9 mouse cellular contexts compared by ENCODE assay signal in the genomic region with DNA sequence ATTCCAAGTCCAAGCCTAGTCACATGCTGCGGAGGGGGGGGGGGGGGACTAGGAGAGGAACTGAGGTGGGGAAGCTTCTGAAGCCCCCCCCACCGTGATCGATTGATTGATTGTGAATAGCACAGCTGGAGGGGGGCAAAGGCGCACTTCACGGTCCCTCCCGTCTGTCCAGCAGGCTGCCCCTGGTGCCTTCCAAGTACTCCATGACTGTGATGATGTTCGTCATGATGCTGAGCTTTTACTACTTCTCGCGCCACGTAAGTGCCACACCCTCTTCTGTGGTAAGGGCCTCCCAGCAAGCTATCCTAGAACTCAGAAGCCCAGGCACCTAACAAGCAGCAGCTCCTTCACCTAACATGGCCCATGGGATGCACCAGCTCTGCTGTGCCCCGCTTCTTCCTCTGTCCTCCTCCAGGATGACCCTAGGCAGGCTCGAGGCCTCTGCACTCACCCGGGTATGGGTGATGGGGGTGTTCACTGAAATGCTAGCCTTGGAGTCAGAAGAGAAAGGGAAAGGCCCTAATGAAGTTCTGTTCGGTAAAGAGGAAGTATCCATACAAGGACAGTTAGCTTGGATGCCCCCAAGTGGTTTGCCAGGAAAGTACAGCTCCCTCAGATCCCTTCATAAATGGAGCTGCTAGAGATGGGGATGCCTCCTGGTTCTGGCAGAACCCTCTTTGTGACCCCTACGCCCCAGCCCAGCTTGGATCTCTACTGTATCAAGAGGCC. TPM values are rescaled to one million over a fixed set of nuclear protein-coding genes. Genes with fewer than 3 reads are reported as not detected.
DNase-seq lines count a peak whose midpoint lies in the region; ATAC-seq and TF ChIP-seq lines count a peak whose summit lies in the region.
"Had no signal": no experiment of that assay in that cellular context is flagged by ENCODE, and none has a peak within 500 bp of the region (broad histone marks: within the 10 kb centered on the region; RNA-seq: fewer than 3 reads in every experiment).

No protein-coding gene starts in this region.

- H3K4me1 ChIP-seq in E14TG2a.4 (replicated peaks; ENCODE audit: low read depth, low read length) = peaks cover 49% of the 10 kb centered on the region
- no peaks in the 10 kb centered on the region for H3K4me1 ChIP-seq in heart, embryonic 16.5 days (ENCODE audit: control insufficient read depth, insufficient read depth, low read length)
- H3K4me1 ChIP-seq: limb, embryonic 12.5 days had no signal

- no peaks in the 10 kb centered on the region for H3K27me3 ChIP-seq in E14TG2a.4 (ENCODE audit: insufficient read depth, low read length)
- H3K27me3 ChIP-seq in heart, embryonic 16.5 days (ENCODE audit: control insufficient read depth, insufficient read depth, low read length) = no peaks in the 10 kb centered on the region
- H3K27me3 ChIP-seq: limb, embryonic 12.5 days had no signal

- H3K9ac ChIP-seq in heart, embryonic 16.5 days (ENCODE audit: low read length) = no peak overlapping the region
- H3K9ac ChIP-seq: limb, embryonic 12.5 days had no signal

- intact Hi-C loops in heart, postnatal 25 days (cut with DNase I) = loop anchor here (1.0 to 5.0 kb wide), 3 partner anchors 51 to 286 kb away; no protein-coding TSS in a partner anchor

- peak overlapping the region; percentile 7; the same call in 1 of the 2 replicates for H3K4me3 ChIP-seq in E14TG2a.4 (replicated peaks; ENCODE audit: low read length)
- no peak overlapping the region for H3K4me3 ChIP-seq in heart, embryonic 16.5 days (ENCODE audit: low read length)
- H3K4me3 ChIP-seq: limb, embryonic 12.5 days had no signal

- 75% methylated on average over 15 of the region's 15 CpGs for WGBS in heart, embryonic 16.5 days

- DNase-seq in heart, adult 18-20 months = peak; percentile 64 to 77
- DNase-seq in heart, postnatal 25 days (ENCODE audit: low spot score) = no peak
- peak; percentile 59 for DNase-seq in cerebellum, adult 9-11 months
- DNase-seq in layer of hippocampus, postnatal 14 days (ENCODE audit: low spot score in 2 of 2) = peak; percentile 58 to 61
- DNase-seq in testis, postnatal 10 days (ENCODE audit: low spot score) = peak; percentile 77

- ATAC-seq in heart, embryonic 16.5 days (replicated peaks; ENCODE audit: extremely low read depth, insufficient read depth, low FRiP score) = 0 out of 2 replicates have a peak, but pooled peaks have one; percentile 23
- peak; percentile 85 for ATAC-seq in megakaryocyte progenitor cell, adult 5-6 weeks (replicated peaks; ENCODE audit: poor library complexity)

- peak; percentile 84 for TF ChIP-seq CTCF in E14TG2a.4 (conservative IDR thresholded peaks at IDR 0.05; ENCODE audit: low read length)

- no peaks in the 10 kb centered on the region for H3K9me3 ChIP-seq in E14TG2a.4 (ENCODE audit: low read length)
- H3K9me3 ChIP-seq in heart, embryonic 16.5 days (replicated peaks; ENCODE audit: control insufficient read depth, low read length) = no peaks in the 10 kb centered on the region
- H3K9me3 ChIP-seq: limb, embryonic 12.5 days had no signal

- no peak overlapping the region for H3K4me2 ChIP-seq in heart, embryonic 16.5 days (ENCODE audit: low read depth, low read length)
- H3K4me2 ChIP-seq: limb, embryonic 12.5 days had no signal

- no peak overlapping the region for H3K27ac ChIP-seq in heart, embryonic 16.5 days (ENCODE audit: low read length)
- H3K27ac ChIP-seq: limb, embryonic 12.5 days had no signal

- peaks cover 84% of the 10 kb centered on the region for H3K36me3 ChIP-seq in E14TG2a.4 (ENCODE audit: insufficient read depth, low read length)
- H3K36me3 ChIP-seq in heart, embryonic 16.5 days (ENCODE audit: control insufficient read depth, insufficient read depth) = peaks cover 13% of the 10 kb centered on the region

RNA-seq across cellular contexts. Expression of a gene that starts 25.3 kb away (rescaled TPM):
- total RNA-seq in heart, adult 18-20 months (2021) = 1 to 10 TPM; 3.9 to 4.6 TPM
- 1 to 10 TPM; 3.6 to 4.0 TPM for total RNA-seq in heart, postnatal 25 days (2021)
- polyA plus RNA-seq in heart, embryonic 16.5 days (2015; fragmentation: Nextera tagmentation; extraction: Ambion mirVana) = 5.9 and 6.5 TPM in 2 replicates
- 1 to 10 TPM; 9.8 to 9.9 TPM for total RNA-seq in layer of hippocampus, postnatal 14 days (2021)
- 5.8 and 7.5 TPM in 2 replicates for total RNA-seq in megakaryocyte progenitor cell, adult 5-6 weeks (2015)
- total RNA-seq in megakaryocyte progenitor cell, adult 5-6 weeks (2017) = 3.4 and 4.5 TPM in 2 replicates

RNA-seq across cellular contexts. Expression of a gene that starts 25.5 kb away (rescaled TPM):
- 1 to 10 TPM; 1.8 to 2.9 TPM for total RNA-seq in heart, adult 18-20 months (2021)
- total RNA-seq in heart, postnatal 25 days (2021) = 1 to 10 TPM; 1.6 to 2.3 TPM
- polyA plus RNA-seq in heart, embryonic 16.5 days (2015; fragmentation: Nextera tagmentation; extraction: Ambion mirVana) = 7.9 and 9.8 TPM in 2 replicates
- total RNA-seq in layer of hippocampus, postnatal 14 days (2021) = 1 to 10 TPM; 4.1 to 4.9 TPM
- total RNA-seq in megakaryocyte progenitor cell, adult 5-6 weeks (2015) = 18.5 and 19.2 TPM in 2 replicates
- 49.7 and 51.3 TPM in 2 replicates for total RNA-seq in megakaryocyte progenitor cell, adult 5-6 weeks (2017)
